Mouse (Mus musculus) small intestine, adult 2 months (tissue): Measurements from ENCODE around the gene Eno3.

Experiments
- CTCF ChIP-seq: fragments of 200-500 bp; IDR thresholded peaks from 2 replicates; pipeline ENCODE4 v1.5.1; 2012; ENCODE audit warnings: low read depth, mild to moderate bottlenecking, control low read depth, inconsistent platforms, low read length, moderate library complexity, mixed read lengths; ENCODE audit not compliant: insufficient replicate concordance, insufficient read length; ENCODE audit errors: extremely low read depth
- POLR2A ChIP-seq: fragments of 200-500 bp; IDR thresholded peaks from 2 replicates; pipeline ENCODE4 v1.6.1; 2012; ENCODE audit warnings: low read depth, mild to moderate bottlenecking, control low read depth, inconsistent platforms, low read length, moderate library complexity

DNA sequence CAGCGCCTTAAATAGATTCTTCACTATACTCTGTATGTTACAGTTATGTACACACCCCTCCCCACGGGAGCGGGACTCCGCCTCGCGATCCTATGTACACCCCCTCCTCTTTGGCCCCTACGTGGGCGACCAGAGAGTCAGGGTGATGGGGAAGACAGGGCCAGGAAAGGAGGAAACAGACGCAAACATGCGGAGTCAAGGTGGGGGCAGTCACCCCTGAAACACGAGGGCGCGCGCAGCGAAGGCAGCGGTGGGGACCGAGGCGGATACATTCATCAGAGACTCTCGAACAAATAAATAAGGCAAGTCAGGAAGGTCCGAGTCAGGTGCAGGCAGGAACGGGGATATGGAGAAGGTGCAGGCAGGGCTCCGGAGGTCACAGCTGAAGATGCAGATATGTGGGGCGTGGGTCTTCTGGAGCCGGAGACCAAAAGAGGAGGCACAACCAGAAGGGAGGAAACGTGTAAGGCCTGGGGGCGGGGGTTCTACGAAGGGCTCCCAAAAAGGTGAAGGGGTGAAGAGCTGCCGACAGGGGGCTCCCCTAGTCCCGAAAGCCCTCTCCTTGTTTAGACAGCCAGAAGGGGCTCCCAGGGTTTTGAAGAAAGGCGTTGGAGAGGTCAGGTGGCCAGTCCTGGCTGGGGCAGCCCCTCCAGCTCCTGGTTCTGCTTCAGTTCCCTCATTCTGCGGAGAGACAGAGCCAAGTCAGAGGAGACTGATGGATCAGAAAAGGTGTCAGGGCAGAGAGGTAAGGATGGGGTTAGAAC is 12.8 kb downstream of the Eno3 start:
- TF ChIP-seq CTCF, result peak; percentile 43; the same call in 1 of the 2 replicates
- no peak for TF ChIP-seq POLR2A
